Mouse (Mus musculus) midbrain, embryonic 12.5 days (tissue): Measurements from ENCODE around the gene Bri3. TPM values are rescaled to one million over a fixed set of nuclear protein-coding genes. Genes with fewer than 3 reads are reported as not detected.

ENCODE experiments used
- ATAC-seq: fragments of 200-750 bp; cut with Nextera tagmentation; 2 replicates; pipeline ENCODE4 v1.8.0; 2017; ENCODE audit warnings: low read depth, moderate TSS enrichment, moderate library complexity; ENCODE audit not compliant: low FRiP score
- H3K27ac ChIP-seq: fragments of 300-500 bp; sonication (generic); replicated peaks from 2 replicates; pipeline ENCODE4 v1.5.1; 2016; ENCODE audit warnings: mild to moderate bottlenecking
- H3K27me3 ChIP-seq: fragments of 300-500 bp; sonication (generic); 2 replicates; pipeline ENCODE4 v1.6.1; 2016; ENCODE audit warnings: mild to moderate bottlenecking
- H3K36me3 ChIP-seq: fragments of 300-500 bp; sonication (generic); 2 replicates; pipeline ENCODE4 v1.6.1; 2016
- H3K4me1 ChIP-seq: fragments of 300-500 bp; sonication (generic); 2 replicates; pipeline ENCODE4 v1.6.1; 2016
- H3K4me2 ChIP-seq: fragments of 300-500 bp; sonication (generic); replicated peaks from 2 replicates; pipeline ENCODE4 v1.6.1; 2016; ENCODE audit warnings: mild to moderate bottlenecking, moderate library complexity
- H3K4me3 ChIP-seq: fragments of 300-500 bp; sonication (generic); 2 replicates; pipeline ENCODE4 v1.5.1; 2016; ENCODE audit warnings: mild to moderate bottlenecking
- H3K9ac ChIP-seq: fragments of 300-500 bp; sonication (generic); replicated peaks from 2 replicates; pipeline ENCODE4 v1.6.1; 2016; ENCODE audit warnings: mild to moderate bottlenecking, moderate library complexity
- H3K9me3 ChIP-seq: fragments of 300-500 bp; sonication (generic); 2 replicates; pipeline ENCODE4 v1.6.1; 2016; ENCODE audit warnings: mild to moderate bottlenecking
- WGBS: fragments of 180-500 bp; shearing (Covaris S2); methylation state at CpG from one replicate; pipeline ENCODE4 v1.1.7; 2016; 5-methylcytosine and 5-hydroxymethylcytosine counted together
- polyA plus RNA-seq: library from polyadenylated mRNA; unstranded; fragments of >200 nt; fragmentation: Nextera tagmentation; extraction: Ambion mirVana; gene quantifications from 2 replicates; pipeline ENCODE4 v1.2.1, GENCODE M21; 2016

Gene Bri3
- polyA plus RNA-seq, 1 experiment from 2014 or later = 145 TPM

DNA sequence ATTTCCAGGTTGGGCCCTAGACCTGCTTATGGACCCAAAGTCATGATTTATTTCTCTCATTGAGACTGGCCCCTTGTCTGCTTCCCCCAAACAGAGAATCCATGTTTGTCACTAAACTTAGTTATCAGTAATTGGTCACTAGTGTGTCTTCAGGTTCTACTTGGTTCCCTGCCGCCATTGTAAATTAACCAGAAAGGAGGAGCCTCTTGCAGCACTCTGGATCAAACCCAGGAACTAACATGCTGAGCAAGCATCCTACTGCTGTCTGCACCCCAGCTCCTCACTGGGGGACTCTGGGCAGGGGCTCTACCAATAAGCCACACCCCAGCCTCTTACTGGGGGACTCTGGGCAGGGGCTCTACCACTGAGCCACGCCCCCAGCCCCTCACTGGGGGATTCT, 1.4 kb downstream of the Bri3 start:
- WGBS = 78% methylated on average over 2 of the region's 2 CpGs
- Histone ChIP-seq H3K4me2 (no peak overlapping the region), H3K4me1 (no peaks in the 10 kb centered on the region), H3K9ac (no peak overlapping the region), H3K4me3 (no peak overlapping the region), H3K9me3 (peaks cover 6% of the 10 kb centered on the region; the same call in 1 of the 2 replicates), H3K36me3 (no peaks in the 10 kb centered on the region), H3K27ac (no peak overlapping the region), H3K27me3 (no peaks in the 10 kb centered on the region)
- ATAC-seq = no peak

DNA sequence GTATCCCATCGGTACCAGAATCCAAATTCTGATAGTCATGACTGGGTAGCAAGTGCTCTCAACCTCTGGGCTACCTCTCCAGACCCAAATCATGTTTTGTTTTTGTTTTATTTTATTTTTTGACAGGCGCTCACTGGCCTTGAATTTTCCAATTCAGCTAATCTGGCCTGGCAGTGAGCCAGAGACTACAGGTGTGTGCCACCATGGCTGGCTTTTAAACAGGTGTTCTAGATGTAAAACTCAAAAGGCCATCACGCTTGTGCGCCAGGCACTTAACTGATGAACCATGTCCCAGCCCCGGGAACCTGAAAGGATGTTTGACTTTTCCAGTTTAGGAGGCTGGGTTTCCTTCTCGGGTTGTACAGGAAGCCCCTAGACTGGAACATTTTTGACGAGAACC, 2.4 kb downstream of the Bri3 start:
- WGBS = 87% methylated on average over 7 of the region's 7 CpGs

DNA sequence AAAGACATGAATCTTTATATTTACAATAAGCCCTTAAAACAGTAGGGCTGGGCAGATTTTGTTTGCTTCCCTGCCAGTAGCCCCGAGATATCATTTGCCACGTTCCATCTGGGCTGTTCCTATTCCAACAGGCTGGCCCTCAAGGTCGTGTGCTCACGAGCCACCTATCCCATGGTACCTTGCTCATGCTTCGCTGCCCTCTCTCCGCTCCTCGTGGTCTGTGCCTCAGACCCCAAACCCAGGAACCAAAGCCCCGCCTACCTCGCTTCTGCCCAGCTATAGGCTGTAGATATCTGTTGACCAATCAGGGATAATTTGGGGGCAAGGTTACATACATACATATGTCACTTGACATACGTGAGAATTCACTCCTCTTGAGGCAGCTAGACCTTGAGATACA, 3.1 kb downstream of the Bri3 start:
- H3K27ac ChIP-seq = no peak overlapping the region
- no peaks in the 10 kb centered on the region for H3K27me3 ChIP-seq
- WGBS = 81% methylated on average over 10 of the region's 10 CpGs
- H3K4me1 ChIP-seq = no peaks in the 10 kb centered on the region
- no peak overlapping the region for H3K4me2 ChIP-seq
- H3K4me3 ChIP-seq = no peak overlapping the region
- no peak for ATAC-seq
- peaks cover 6% of the 10 kb centered on the region; the same call in 1 of the 2 replicates for H3K9me3 ChIP-seq
- no peak overlapping the region for H3K9ac ChIP-seq
- no peaks in the 10 kb centered on the region for H3K36me3 ChIP-seq

More for the DNA sequence above, 2.4 kb downstream of the Bri3 start:
- Histone ChIP-seq H3K36me3 (no peaks in the 10 kb centered on the region), H3K9me3 (peaks cover 6% of the 10 kb centered on the region; the same call in 1 of the 2 replicates), H3K27ac (no peak overlapping the region), H3K4me2 (no peak overlapping the region), H3K4me3 (no peak overlapping the region), H3K9ac (no peak overlapping the region), H3K27me3 (no peaks in the 10 kb centered on the region), H3K4me1 (no peaks in the 10 kb centered on the region)
- no peak for ATAC-seq

DNA sequence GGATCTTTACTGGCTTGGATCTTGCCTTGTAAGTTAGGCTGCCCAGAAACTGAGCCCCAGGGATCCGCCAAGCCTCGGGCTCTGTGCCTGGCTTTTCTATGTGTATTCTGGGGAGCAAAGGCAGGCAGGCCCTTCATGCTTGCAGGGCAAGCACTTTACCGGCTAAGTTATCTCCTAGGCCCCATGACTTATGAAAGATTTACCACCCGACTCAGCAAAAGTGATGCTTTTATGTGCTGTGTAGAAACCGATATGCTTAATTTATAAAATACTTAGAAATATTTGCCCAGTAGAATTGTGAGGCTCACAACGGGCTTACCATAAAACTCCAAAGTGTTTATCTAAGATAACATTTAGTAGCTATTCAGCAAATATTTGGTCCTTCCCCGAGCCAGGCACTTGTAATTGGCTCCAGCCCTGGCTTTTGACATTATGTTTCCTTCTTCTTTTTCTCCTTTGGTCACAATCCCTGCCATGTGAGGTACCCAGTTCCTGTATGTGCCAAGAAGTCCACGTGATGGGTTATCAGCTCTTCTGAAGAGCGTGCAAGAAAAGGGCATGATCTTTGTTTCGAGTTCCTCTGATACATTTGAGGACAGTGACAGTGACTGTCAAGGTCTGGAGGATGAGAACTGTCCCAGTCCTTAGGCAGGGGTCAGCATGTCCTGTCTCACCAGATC, 3.8 kb downstream of the Bri3 start:
- no peak overlapping the region for H3K4me3 ChIP-seq
- no peaks in the 10 kb centered on the region for H3K36me3 ChIP-seq
- no peak for ATAC-seq
- WGBS = 85% methylated on average over 10 of the region's 10 CpGs
- peaks cover 6% of the 10 kb centered on the region; the same call in 1 of the 2 replicates for H3K9me3 ChIP-seq
- H3K27me3 ChIP-seq = no peaks in the 10 kb centered on the region
- H3K4me2 ChIP-seq = no peak overlapping the region
- no peak overlapping the region for H3K27ac ChIP-seq
- H3K9ac ChIP-seq = no peak overlapping the region
- no peaks in the 10 kb centered on the region for H3K4me1 ChIP-seq

DNA sequence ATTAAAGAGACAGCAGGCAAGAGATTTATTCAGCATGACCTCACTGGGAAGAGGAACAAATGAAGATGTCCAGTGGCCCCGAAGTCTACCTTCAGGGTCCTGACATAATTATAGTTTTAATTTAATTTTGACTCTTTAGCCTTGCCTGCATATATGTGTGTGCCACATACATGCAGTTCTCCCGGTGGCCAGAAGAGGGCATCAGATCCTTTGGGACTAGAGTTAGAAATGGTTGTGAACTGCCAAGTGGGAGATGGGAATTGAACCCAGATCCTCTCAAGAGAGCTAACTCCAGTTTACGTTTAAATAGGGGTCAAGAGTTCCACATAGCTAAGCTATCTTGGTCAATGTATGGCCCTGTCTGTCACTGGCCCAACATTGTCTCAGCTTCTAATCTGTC, 5.6 kb downstream of the Bri3 start:
- Histone ChIP-seq H3K9ac (no peak overlapping the region), H3K4me3 (no peak overlapping the region), H3K4me1 (no peaks in the 10 kb centered on the region), H3K4me2 (no peak overlapping the region), H3K36me3 (no peaks in the 10 kb centered on the region), H3K27me3 (no peaks in the 10 kb centered on the region), H3K27ac (no peak overlapping the region), H3K9me3 (peaks cover 6% of the 10 kb centered on the region; the same call in 1 of the 2 replicates)
- WGBS = 86% methylated on average over 3 of the region's 3 CpGs
- no peak for ATAC-seq

DNA sequence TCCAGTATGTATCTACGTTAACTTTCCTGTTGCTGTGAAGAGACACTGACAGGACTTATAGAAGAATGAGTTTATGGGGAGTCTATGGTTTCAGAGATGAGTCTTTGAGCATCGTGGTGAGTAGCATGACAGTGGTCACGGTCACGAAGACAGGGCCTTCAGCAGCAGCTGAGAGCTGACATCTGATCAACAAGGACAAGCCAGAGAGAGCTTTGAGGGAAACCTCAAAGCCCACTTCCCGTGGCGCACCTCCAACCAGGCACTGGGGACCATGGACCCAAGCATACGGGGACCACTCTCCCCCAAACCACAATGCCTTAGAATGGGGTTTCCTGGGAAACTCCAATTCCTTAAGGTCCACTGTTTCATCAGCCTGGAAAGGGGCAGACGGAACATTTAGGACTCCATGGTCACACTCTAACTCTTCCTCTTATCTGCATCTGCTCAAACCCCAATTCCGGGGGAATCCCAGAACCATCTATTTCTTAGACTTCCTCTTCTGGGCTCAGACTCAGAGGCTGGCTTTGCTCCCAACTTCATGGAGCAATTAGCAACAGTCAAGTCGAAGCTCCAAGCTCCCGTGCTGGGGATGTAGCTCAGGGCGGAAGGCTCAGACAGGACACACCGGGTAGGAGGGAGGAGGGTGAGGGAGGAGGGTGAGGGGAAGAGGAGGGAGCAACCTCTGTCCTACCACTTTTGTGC, 7.8 kb downstream of the Bri3 start:
- Histone ChIP-seq H3K27ac (no peak overlapping the region), H3K4me2 (no peak overlapping the region), H3K36me3 (no peaks in the 10 kb centered on the region), H3K4me1 (peaks cover 9% of the 10 kb centered on the region), H3K4me3 (no peak overlapping the region), H3K9me3 (peaks cover 6% of the 10 kb centered on the region; the same call in 1 of the 2 replicates), H3K9ac (no peak overlapping the region), H3K27me3 (no peaks in the 10 kb centered on the region)
- no peak for ATAC-seq
- 89% methylated on average over 12 of the region's 13 CpGs for WGBS

DNA sequence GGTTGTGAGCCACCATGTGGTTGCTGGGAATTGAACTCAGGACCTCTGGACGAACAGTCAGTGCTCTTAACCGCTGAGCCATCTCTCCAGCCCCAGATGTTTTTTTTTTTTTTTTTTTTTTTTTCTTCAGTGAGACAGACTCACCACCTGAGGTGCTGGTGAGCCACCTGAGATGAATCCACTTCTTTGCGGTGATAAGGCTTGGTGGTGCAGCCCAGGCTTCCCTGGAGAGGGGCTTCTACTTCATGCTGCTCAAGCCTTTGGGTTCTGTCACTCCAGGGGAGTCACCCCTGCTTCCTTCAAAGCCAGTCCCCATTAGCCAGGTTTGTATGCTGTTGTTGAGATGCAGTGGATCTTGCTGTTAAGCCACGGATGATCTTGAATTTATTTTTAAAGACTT, 9.0 kb downstream of the Bri3 start:
- Histone ChIP-seq H3K9me3 (peaks cover 6% of the 10 kb centered on the region; the same call in 1 of the 2 replicates), H3K27ac (no peak overlapping the region), H3K4me3 (no peak overlapping the region), H3K27me3 (no peaks in the 10 kb centered on the region), H3K9ac (no peak overlapping the region), H3K36me3 (no peaks in the 10 kb centered on the region), H3K4me1 (peaks cover 21% of the 10 kb centered on the region), H3K4me2 (no peak overlapping the region)
- ATAC-seq = no peak
- WGBS = 62% methylated on average over 4 of the region's 4 CpGs

DNA sequence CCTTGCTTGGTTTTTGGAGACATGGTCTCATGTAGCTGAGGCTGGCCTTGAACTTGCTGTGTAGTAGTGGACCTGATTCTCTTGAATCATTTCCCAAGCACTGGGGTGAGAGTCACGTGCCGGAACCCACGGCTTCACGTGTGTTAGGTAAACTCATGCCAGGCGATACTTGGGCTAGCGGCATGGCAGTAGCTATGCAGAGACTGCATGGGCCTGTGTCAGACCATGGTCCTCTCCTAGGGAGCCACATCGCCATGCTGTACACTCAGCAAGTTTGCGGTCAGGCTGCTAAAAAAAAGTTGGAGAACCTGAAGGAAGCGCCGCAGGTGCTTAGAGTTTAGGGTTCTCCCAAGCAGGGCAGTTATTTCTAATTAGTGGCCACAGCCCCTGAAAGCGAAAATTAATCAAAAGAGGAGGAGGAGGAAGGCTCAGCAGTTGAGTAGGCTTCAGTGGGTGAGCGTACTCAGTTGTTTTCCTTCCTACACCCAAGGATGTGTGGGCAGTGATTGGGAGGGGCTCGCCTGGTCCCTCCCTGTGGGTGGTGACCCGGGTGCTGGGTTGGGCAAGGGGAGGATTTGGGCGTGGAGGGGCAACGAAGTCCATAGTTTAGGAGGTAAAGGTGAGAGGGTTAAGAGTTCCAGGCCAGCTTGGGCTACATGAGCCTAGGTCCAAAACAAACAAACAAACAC, 10.0 kb downstream of the Bri3 start:
- peak overlapping the region; percentile 97; the same call in 1 of the 2 replicates for H3K9ac ChIP-seq
- H3K9me3 ChIP-seq = peaks cover 6% of the 10 kb centered on the region; the same call in 1 of the 2 replicates
- 62% methylated on average over 16 of the region's 16 CpGs for WGBS
- H3K4me2 ChIP-seq = peak overlapping the region; percentile 86
- H3K27me3 ChIP-seq = no peaks in the 10 kb centered on the region
- peaks cover 31% of the 10 kb centered on the region for H3K4me1 ChIP-seq
- peaks cover 10% of the 10 kb centered on the region; the same call in 1 of the 2 replicates for H3K36me3 ChIP-seq
- H3K4me3 ChIP-seq = peak overlapping the region; percentile 82
- peak; percentile 2; the same call in 1 of the 2 replicates for ATAC-seq
- peak overlapping the region; percentile 90; the same call in 1 of the 2 replicates for H3K27ac ChIP-seq

DNA sequence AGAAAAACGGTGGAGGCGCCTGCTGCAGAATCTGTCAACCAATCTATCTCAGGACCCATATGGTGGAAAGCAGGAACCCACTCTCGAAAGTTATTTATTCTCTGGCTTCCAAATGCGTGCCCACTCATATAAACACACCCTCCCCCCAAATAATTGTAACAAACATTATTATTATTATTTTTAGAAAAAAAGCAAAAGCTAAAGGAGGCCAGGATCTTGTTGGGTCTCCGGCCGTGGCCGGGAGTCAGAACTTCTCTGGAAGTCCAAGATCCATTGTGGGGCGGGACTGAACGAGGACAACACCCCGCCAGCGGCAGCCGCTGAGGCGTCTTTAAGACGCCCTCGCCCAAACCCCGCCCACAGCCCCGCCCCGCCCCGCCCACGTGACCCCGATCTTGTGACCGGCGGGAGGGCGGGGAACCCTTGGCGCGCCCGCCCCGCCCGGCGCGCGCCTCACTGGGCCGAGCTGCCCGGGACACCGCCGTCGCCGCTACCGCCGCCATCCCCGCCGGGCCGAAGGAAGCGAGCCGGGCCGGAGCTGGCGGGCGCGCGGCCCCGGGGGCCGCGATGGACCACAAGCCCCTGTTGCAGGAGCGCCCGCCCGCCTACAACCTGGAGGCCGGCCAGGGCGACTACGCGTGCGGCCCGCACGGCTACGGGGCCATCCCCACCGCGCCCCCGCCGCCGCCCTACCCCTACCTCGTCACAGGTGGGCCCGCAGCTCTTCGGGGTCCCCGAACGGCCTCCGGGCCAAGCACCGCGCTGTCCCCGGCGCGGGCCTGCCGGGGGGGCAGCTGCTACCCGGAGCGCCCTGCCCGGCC, 10.8 kb downstream of the Bri3 start:
- H3K9ac ChIP-seq = peak overlapping the region; percentile 97
- 1% methylated on average over 63 of the region's 84 CpGs for WGBS
- ATAC-seq = peak; percentile 80
- H3K9me3 ChIP-seq = peaks cover 3% of the 10 kb centered on the region; the same call in 1 of the 2 replicates
- H3K4me1 ChIP-seq = peaks cover 37% of the 10 kb centered on the region
- peak overlapping the region; percentile 86 for H3K4me2 ChIP-seq
- peak overlapping the region; percentile 90 for H3K27ac ChIP-seq
- peak overlapping the region; percentile 82 for H3K4me3 ChIP-seq
- peaks cover 13% of the 10 kb centered on the region; the same call in 1 of the 2 replicates for H3K36me3 ChIP-seq
- H3K27me3 ChIP-seq = no peaks in the 10 kb centered on the region

DNA sequence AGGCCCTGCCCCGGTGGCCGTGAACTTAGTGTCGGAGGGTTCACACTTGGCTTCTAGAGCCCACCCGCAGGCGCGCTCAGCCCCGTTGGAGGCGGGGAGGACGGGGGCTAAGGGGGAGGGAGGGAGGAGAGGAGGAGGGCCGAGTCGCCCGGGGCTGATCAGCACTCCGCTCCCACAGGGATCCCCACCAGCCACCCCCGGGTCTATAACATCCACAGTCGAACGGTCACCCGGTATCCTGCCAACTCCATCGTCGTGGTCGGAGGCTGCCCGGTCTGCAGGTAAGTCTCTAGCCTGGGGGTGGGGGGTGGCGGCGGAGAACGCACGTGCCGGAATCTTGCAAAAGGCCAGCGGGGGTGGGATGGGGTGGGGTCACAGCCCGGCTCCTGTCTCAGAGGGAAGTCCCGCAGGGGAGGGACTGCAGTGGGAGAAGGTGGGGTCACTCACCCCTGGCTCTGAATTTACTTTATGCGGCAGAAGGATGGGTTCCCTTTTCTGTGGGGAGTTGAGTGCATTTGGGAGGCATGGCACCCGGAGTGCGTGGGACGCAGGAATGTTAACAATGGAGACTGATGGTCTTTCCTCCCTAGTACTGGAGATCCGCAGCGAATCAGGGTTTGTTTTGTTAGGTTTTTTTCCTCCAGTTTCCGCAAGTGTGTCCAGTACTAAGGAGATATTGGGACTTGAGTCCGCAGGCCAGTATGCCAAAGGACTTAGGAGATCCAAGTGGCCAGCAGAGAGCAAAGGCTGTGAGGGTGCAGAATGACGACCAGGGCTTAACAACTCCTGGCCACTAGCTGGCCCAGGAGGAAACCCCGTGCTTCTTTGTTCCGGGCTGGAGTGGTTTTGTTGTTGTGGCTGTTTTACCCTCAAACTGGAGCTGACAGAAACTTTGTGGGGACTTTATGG, 11.6 kb downstream of the Bri3 start:
- WGBS = under 1% methylated on average over 33 of the region's 40 CpGs
- Histone ChIP-seq H3K4me1 (peaks cover 45% of the 10 kb centered on the region), H3K9me3 (no peaks in the 10 kb centered on the region), H3K9ac (peak overlapping the region; percentile 97), H3K4me3 (peak overlapping the region; percentile 82), H3K4me2 (peak overlapping the region; percentile 86), H3K27ac (peak overlapping the region; percentile 90), H3K27me3 (no peaks in the 10 kb centered on the region), H3K36me3 (peaks cover 20% of the 10 kb centered on the region; the same call in 1 of the 2 replicates)
- ATAC-seq = peak; percentile 61
